Mouse (Mus musculus) kidney, postnatal 36 days (tissue): ENCODE data around the gene Ptprm.

Experiments
- DNase-seq, 2 experiments: peaks; one replicate each; pipeline ENCODE4 v3.0.0; 2021 to 2022; ENCODE audit warnings: mixed read lengths in 2 of 2

Ptprm gene

DNA sequence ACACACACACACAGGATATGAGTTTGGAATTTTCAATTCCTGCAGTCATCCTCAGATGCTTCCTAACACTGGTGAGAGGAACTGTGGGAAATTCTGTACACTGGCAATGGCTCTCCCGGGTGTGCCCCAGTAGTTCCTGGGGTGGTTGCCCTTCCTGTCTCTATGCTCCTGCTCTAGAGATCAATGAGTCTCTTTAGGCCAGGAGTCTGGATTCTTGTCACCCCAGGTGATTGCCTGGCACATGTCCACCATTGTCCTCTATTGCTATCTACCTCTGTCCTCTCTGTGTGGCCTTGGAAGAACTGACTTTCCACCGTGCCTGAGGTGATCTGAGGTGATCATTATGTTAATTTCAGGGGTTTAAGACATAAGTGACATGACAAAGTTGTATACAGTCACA is 10.8 kb downstream of the Ptprm start:
- no peak for DNase-seq

GRCm38 (mm10) chr17:67343006-67343405 is 11.3 kb downstream of the Ptprm start:
- no peak for DNase-seq

- DNase-seq = no peak
Observed at GRCm38 (mm10) chr17:67340362-67340761, 13.9 kb downstream of the Ptprm start.

- no peak for DNase-seq
Observed at GRCm38 (mm10) chr17:67339569-67339968, 14.7 kb downstream of the Ptprm start.

- DNase-seq = no peak
Observed at GRCm38 (mm10) chr17:67334310-67334709, 19.9 kb downstream of the Ptprm start.

- peak in 1 of 2 experiments; percentile 31 for DNase-seq
Observed at GRCm38 (mm10) chr17:67329435-67329834, 24.8 kb downstream of the Ptprm start.

DNA sequence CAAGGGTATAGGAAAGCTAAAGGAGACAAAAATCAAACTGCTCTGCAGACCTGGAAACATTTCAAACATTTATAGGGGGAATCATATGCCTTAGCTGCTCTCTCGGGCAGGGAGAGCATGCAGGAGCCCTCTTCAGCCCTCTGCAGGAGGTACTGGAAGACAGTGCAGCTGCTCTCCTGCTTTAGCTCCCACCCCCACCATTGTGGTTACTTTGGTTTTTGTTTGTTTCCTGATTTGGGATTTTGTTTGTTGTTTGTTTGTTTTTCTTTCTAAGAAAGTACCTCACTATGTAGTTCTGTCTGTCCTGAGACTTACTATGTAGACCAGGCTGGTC is 29.8 kb downstream of the Ptprm start:
- DNase-seq = no peak

DNA sequence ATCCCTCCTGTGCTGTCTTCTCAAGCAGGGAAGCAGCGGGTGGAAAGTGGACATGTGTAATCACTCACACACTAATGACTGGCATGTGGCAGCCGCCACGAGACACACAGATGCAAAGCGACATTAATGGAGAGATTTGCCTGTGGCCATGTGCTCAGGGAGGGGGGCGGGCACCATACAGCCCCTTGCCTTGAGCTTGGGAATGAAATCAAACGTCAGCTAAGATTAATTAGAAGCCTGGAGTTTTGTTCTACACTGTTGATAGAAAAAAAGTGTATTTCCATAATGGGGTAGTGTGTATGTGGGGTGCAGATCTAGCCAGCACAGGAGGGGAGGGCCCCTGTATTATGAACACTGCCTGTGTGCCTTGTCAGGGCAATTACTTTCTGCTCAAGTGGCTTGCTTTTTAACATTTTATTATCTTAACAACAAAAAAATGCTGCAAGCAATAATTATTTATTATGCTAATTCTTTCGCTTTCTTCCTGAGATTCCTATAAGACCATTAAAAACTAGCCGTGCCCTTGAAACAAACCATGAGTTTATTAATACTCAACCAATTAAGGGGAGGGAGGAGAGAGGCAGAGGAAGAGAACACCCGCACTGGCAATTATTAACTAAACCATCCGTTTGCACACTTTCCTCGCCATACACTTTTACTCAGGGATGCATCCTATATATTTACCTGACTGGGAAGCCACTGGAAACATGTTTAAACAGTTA is 30.3 kb downstream of the Ptprm start:
- peak; percentile 14 to 41 for DNase-seq

- DNase-seq = no peak
Observed at GRCm38 (mm10) chr17:67314491-67315205, 39.6 kb downstream of the Ptprm start.

DNA sequence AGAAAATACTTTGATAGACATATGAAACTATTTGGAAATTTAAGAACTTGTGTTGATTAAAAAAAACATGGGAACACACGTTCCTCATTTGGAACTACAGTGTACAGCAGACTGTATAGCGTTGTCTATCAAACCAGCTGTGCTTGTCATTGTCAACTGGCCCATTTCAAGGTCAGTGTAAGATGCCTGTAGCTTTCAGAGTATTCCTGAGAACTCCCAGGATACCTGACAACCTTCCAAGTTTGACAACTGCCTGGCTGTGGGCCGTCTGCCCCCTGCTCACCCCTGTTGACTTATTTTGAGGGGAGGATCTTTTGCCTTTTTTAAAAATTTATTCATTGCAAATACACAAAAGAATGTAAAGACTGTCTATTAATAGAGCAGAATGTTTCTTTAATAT is 45.8 kb downstream of the Ptprm start:
- DNase-seq = peak in 1 of 2 experiments; percentile 20

- no peak for DNase-seq
Observed at GRCm38 (mm10) chr17:67306066-67306845, 48.0 kb downstream of the Ptprm start.

DNA sequence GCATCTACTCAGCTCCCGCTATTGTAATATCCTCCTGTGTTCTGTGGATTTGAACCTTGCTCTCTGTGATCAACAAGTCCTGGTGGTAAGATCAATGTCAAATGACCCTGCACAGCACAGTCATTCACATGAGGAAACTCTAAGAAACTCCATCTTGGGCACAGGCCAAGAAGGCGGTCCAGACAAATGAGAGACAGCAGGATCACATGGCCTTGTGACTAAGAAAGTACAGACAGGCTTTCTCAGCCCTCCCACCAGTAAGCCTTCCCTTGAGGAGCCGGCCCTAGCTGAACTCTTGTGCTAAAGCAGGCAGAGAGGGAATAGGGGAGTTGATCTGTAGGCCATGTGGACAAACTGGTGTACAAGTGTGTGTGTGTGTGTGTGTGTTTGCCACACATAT is 49.4 kb downstream of the Ptprm start:
- peak; percentile 72 to 79 for DNase-seq

GRCm38 (mm10) chr17:67303326-67304099 is 50.7 kb downstream of the Ptprm start:
- peak; percentile 41 to 68 for DNase-seq

- no peak for DNase-seq
Observed at GRCm38 (mm10) chr17:67302569-67302968, 51.7 kb downstream of the Ptprm start.

DNA sequence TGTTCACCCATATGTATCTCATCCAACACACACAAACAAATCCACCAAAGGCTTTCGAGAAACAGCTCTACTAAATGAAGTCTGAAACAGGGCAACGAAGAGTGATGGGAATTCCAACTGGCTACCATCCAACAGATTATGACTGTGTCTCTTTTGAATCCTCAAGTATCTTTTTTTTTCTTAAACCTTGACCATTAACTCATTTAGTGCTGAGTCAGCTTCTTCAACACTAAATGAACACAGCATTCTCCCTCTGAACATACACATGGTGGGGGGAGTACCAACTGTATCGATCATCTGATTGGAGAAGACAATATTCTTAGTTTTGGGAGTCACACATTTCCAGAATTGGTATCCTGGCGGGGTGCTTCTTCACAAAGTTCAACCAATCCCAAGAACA is 52.2 kb downstream of the Ptprm start:
- DNase-seq = no peak

DNA sequence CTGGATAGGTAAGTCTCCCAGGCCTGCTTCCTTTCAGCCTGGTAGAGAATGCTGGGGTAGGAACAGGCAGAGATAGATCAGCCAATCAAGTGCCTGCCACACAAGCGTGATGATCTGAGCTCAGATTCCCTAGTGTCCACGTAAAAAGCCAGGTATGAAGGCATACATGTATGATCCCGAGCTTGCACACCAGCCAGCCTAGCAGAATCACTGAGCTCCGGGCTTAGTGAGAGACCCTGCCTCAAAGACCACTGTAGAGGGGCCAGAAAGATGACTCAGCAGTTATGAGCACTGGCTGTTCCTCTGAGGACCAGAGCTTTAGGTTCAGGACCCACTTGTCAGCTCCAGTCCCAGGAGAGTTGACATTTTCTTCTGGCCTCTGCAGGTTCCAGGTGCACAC is 52.9 kb downstream of the Ptprm start:
- DNase-seq = no peak

DNA sequence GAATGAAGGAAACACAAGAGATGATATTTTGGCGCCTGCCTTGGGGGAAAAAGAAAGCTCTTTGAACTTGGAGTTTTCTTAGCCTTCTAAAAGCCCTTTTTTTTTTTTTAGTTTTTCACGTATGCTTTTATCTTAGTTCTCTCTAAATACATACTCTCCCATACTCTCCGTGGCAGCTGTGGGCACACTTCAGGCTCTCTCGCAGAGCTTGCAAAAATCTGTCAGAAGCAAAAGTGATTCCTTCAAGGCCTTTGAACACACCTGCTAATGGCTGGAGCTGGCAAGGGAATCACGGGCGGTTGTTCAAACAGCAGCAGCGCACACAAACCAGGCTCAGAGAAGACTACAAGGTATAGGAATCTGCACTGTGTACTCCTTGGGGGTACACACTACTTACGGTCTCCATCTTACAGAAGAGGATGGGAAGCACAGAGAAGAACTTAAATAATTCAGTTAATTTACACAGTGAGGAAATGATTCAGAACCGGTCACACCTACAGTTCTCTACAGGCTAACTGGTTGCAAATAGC is 55.9 kb downstream of the Ptprm start:
- no peak for DNase-seq

DNA sequence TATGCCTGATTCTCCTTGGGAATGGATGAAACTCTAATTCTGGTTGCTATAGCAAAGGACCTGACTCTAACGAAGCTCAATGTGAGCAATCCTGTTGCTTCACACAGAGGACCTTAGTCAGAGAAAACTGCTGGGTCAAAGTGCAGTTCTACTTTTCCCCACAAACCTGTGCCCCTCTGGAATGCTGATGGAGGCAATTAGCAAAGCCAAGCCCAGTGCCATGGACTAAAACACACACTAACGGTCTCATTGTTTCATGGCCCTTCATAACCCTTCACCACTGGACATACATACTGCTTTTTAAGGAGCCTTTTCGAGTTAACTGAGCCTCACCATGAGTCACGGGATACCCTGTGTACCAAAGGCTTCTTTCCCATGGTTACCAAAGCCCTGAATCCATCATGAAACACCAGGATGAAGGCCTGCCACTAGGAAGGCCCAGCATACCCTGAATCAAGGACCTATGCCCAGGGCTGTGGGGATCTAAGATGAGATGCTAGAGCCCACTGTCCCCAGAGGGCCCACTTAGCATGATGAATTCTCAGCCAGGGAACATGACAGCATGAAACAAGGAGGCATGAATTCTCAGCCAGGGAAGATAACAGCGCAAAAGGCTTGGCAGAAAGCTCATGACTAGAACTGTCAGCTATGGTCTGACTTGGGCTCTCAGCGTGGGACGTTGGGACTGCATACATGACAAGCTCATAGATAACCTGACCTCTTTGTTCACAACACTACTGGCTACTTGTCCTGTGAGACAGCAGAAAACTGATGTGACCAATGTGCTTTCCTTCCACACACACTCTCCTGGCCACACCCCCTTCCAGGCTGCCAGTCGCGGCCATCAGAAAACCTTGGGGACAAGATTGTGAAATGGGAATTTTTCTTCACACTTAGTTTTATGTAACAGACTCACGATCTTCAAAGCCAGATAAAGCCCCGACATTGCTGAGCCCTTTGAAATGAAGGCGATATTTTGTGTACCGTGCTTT is 57.4 kb downstream of the Ptprm start:
- peak; percentile 17 to 25 for DNase-seq

GRCm38 (mm10) chr17:67290662-67291240 is 63.5 kb downstream of the Ptprm start:
- DNase-seq = no peak

DNA sequence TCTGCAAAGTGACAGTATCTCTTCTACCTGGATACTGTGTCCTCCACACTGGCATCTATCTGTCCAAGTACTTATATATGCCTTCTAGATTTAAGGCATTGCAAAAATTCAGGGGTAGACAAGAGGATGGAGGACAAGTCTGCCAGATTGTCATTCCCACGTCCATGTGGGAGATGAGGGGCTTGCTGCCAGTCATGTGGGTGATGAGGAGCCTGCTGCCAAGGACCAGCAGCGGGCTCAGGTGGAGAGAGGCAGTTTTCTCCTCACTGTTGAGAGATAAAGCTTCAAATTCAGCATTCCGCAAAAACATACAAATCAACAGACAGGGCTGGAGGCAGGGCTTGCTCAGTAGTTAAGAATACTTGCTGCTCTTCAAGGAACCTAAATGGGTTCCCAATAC is 66.8 kb downstream of the Ptprm start:
- no peak for DNase-seq

DNA sequence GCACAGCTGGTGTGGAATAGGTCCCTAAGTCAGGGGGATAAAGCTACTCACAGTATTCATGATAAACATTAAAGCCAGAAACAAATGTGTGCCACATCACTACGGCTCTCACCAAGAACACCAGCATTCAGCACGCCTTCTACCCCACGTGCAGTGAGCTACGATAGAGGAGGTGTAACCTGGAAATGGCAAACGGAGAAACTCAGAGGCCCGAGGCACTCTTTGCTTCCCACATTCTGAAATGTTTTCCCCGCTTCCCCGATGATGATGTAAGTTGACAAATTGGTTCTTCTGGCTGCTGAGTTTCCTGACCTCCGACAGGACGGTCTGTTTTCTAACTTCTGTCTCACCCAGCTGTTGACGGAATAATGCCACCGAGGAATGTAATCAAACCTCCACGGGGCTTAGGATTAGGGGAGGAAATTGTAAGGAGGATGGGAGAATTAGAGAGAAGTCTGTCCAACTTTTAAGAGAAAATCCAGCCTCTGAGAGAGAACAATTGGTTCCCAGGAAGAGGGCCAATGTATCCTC is 72.6 kb downstream of the Ptprm start:
- DNase-seq = no peak
